Mouse (Mus musculus): ENCODE measurements at regions not wholly inside any gene's neighbourhood (a gene's known extent, or its start where the extent isn't known, plus 50 kb on each side); places are given as distances from the start of the nearest gene placed in this dataset.

DNA sequence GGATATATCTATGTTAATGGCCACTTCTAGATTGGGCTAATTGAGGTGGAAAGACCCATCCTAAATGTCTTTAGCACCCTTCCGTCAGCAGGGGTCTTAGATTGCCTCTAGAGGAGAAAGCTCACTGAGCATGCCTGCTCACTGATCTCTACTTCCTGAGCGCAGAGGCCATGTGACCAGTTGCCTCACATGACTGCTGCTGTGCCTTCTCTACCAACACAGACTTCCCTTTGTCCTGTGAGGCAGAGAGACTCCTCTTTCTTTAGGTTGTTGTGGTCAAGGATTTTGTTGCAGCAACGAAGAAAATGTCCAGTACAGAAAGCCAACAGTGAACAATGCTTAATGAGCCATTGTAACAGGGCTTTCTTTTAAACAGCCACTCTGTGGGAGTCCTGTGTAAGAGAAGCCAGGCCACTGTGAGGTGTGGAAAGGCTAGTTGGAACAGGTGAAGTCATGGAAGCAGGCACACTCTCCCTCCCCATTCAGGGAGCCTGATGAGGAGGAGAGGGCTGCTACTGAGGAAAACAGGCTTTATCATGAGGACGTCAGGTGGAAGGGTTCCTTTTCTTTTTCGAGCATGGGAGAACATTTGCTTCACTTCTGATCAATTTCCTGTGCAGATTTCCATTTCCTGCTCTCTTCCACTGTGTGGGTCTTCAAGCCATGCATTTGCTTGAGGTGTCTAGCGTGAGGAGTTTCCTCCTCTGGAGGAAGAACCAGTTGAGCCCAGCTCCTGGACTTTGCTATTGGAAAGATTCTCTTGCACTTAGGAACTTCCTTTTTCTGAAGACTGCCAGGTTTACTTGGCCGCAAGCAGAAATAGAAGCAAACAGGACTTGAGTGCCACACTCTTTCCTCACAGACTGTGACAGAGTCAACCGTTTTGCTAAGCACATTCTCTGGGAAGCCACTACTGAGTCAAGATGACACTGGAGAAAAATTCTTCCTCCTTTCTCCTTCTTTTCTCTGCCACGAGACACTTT is 290.7 kb upstream of the Adgrl2 start:
- no peak for DNase-seq (ENCODE audit: low read depth, low spot score)

DNA sequence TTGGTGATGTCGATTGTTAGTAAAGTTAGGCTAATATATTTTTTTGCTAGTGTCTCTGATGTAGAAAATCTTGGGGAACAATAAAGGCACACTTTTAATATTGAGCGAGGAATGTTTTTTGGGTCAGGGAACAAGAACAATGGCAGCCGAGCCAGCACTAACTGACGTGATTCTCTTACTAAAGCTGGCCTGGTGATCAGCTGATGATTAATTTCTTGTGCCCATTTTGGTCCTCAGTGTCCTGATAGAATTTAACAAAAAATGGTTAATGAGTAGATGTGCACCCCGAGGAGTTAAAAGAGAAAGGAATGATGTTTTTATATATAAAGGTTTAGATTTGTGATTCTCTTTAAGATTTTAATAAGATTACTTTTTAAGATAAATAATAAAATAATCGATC is 289.0 kb upstream of the Adgrl2 start:
- DNase-seq (ENCODE audit: low read depth, low spot score): no peak

DNA sequence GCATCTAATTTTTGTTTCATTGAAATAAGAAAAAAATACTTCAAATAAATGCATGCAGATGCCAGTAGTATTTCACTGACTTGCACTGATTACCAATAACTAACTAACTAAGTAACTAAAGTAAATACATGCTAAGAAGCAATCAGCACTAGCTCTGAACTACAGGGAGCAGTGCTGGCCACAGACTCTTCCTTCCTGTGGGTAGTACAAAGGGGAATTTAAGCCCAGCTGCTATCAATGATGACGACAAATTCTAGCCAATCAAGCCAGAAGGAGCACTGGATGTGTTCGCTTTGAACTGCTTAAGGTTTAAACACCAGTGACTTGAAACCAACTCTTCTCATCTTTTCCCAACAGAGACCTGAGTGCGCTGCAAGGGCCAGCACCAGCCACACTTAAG is 287.5 kb upstream of the Adgrl2 start:
- DNase-seq (ENCODE audit: low read depth, low spot score): no peak

DNA sequence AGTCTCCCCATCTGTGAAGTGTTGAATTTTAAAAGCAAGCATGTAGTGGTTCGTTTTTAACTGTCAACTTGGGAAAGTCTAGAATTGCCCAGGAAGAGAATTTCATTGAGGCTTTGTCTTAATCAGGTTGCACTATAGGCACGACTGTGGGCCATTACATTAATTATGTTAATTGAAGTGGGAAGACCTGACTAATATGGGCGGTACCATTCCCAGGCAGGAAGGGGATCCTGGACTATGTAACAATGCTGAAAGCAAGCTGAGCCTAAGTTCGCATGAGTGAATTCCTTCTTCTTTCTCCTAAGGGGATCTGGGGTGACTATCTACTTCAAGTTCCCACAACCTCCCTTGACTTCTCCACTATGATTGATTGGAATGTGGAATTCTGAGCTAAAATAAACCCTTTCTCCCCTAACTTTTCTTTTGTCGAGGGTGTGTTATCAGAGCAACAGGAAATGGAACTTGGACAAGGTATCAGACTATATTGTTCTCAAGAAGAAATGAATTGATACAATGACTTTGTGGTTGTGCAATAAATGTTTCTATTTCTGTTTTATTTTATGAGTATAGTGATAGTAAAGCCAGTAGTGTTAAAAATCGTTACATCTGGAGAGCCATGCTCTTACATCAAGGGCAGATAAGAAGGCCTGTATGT is 285.2 kb upstream of the Adgrl2 start:
- DNase-seq (ENCODE audit: low read depth, low spot score): no peak

DNA sequence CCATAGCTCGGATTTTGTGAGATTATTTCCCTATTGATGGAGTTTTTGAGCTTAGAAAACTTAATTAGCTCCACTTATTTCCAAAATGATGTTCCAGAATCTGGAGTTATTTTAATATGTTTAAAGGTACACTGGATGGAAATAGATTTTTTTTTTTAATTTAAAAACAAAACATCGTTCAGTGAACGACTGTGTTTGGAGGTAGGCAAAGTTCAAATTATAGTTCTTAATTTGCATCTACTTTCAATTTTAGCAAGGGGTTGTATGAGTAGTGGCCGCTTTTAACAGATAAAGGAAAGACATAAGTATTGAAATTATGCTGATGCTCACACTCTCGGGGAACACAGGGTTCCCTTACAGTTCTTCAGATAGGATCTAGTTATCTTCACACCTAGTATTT is 284.6 kb upstream of the Adgrl2 start:
- DNase-seq (ENCODE audit: low read depth, low spot score): no peak

DNA sequence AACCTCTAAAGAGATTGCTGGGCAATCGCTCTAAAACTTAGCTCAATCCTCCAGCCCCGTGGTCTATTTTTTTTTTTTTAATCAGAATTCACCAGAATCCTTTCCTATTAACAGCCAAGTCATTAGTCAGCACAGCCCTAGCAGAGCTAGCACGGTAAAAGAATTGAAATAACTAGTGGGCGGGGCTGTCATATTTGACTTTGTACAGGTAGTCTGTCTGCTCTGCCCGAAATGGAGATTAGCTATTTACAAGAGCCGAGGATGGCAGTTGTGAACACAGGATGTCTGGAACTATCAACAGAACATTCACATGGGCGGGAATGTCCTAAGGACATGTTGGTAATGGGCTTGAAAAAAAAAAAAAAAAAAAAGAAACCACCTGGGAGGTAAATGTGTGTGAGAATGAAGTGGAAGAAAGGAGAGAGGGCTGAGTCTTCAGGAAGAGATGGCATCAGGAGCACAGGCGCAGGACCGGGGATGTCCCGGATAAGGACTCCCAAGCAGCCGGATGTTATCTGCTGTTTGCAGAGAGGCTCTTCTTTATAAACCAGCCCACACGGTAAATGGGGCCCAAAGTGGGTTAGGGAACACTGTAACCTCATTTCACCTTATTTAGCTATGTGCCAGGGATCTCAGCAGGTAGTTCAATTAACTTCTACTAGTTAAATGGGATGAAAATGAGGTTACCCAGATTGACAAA is 283.8 kb upstream of the Adgrl2 start:
- peak; percentile 12 for DNase-seq (ENCODE audit: low read depth, low spot score)

DNA sequence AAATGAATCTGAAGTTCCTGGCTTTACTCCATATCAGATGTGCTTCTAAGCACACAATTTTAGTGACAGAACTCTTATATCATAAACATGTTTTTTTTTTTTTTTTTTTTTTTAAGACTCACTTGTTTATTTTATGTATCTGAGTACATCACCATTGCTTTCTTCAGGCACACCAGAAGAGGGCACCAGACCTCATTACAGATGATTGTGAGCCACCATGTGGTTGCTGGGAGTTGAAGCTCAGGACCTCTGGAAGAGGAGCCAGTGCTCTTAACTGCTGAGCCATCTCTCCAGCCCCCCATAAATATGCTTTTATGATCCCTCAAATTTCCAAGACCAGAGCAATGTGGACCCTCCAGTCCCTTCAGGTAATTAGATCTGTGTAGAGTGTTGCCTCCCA is 280.1 kb upstream of the Adgrl2 start:
- DNase-seq (ENCODE audit: low read depth, low spot score): no peak

DNA sequence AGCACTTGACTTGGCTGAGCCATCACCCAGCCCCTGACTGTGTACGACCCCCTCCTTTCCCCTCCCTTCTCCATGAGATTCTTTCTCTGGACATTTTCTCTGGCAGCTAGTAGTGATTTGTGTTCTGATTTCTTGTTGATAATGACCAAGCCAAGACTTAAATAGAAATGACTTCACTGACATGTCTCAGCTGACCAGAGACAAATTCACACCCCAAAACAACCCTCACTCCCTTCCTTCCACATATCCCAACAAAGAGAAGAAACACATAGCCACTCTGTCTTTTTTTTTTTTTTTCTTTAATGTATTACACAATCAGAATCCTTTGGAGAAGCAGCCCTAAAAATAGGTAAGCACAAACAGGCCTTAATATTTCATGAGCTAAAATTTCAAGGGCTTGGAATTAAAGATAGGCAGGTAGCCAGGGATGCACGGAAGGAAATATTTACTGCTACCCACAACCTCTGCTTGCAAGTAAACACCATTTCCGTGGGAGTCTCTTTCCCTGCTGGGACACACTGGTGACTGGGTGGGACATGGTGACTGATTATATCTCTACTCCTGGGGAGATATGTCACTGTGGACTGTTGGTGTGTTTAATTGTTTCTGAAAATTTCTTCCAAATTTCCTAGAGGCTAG is 272.1 kb upstream of the Adgrl2 start:
- DNase-seq (ENCODE audit: low read depth, low spot score): no peak

DNA sequence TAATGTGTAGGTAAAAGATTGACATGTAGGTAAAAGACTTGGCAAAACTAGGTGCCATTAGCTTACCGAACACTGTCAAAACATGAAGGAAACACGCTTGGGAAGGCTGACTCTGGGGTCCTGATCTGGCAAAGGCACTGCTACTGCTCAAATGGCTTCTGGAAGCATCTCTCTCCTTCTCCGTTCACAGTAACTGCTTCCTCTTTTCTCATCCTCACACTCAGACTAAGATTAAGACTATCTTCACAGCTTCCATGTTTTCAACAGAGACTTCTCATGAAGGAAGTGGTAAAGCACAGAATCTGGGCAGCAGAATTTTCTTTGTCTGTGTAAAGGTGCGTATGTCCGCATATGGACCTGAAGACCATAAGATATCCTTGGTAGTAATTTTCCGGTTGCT is 271.4 kb upstream of the Adgrl2 start:
- no peak for DNase-seq (ENCODE audit: low read depth, low spot score)

DNA sequence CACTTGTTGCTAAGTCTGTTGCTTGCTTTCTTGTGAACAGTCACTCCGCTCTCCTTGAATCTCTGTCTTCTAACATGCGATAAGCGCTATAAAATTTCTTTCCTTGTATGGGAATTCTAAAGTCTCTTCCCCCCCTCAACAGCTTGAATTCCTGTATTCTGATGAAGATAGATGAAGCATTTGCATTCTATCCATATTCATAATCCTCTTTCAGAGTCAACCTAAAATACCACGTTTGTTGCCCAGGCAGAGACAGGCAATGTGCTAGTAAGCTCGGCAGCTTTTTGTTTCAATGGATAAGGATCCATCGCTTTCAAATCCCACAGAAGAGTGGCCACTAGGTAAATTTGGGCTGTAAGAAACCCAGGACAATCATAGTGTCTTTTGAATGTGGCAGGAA is 268.5 kb upstream of the Adgrl2 start:
- peak; percentile 58 for DNase-seq (ENCODE audit: low read depth, low spot score)

DNA sequence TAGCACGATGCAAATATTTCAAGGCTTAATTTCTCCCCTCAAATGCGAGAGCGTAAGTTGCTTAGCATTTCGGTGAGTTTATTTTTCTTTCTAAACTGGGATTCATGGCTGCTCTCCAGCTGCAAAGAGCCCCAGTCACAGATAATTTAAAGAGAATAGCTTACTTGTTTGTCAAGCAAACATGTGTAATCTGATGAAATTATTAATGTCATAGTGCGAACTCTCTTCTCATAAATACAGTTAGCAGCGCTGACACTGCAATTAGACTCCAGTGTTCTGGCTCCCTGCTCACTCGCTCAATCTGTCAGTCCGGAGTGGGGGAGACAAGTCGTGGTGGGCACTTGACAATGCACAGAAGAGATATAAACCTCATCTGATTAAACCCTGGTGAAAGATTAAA is 266.5 kb upstream of the Adgrl2 start:
- no peak for DNase-seq (ENCODE audit: low read depth, low spot score)

DNA sequence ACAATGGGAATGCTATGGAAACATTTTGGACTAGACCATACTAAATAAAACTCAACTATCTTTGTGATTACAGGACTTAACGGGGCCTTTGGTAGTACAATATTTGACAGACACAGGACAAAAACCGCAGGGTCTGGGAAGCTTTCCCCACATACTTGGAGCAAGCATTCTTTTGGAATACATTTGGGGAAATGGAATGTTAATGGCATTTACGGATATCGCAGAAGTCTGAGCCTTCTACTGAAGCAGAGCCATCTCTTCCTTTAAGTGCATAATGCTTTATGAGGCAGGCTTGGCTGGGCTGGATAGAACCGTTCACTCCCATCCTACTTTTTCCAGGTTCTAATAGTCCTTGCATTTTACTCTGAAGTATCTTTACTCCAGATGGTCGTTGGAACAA is 262.7 kb upstream of the Adgrl2 start:
- no peak for DNase-seq (ENCODE audit: low read depth, low spot score)

DNA sequence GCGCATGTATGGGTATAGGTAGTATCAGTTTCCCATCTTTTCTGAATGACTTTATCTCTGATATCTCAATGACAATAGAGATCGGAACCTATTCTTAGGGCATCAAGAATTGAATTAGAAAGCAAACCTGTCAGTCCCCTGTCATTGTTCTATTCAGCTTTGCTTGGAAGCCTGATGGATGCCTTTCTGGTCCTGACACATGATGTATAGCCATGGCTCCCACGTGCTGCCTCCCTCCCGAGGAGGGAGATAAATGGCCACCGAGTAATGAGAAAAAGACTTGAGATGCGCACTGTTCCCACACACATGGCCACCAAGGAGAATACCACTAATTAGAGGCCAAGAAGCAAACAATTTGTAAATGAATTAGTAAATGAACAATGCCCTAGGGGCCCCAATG is 261.8 kb upstream of the Adgrl2 start:
- no peak for DNase-seq (ENCODE audit: low read depth, low spot score)

DNA sequence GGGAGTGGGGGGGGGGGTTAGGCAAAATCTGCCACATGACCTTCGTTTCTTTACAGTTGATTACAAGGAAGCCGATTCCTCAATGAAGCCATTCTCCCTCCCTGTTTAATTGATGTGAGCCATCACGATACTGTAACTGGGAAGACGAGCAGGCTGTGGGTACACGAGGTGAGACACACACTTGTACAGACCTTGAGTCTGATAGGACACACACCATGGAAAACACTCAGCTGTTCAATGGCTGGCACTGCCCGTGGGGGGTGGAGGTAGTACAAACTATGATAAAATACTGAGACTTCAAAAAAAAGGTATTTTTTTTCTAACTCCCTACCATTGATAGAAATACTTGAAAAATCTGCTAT is 257.3 kb upstream of the Adgrl2 start:
- DNase-seq (ENCODE audit: low read depth, low spot score): no peak

DNA sequence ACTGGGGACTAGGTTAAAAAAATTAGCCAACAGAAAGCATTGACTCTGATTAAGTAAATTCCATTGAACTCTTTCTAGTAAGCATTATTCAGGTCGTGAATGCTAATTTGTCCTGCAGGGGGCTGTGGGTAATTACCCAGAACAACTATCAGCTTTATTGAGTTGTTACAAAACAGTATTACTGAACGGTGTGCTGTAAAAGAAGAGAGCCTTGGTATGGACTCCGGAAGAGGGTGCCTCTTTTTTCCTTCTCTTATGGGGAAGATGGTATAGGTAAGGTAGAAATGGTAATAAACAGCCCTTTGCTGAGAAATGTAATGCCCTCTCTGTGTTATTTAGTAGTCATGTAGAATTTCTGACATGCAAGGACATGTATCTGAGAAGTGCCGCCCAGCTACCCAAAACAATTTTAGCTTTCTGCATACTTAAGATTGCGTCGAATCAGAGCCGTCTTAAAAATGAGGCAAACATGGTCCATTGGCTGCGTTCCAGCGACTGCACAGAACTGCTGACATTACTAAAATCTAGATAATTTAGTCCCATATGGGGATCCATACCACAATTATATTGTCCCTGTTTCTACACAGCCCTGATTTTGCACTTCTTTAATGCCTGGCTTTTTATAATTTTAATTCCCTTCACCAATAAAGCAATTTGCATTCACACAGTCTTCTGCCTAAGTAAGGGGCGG is 256.7 kb upstream of the Adgrl2 start:
- DNase-seq (ENCODE audit: low read depth, low spot score): peak; percentile 27

DNA sequence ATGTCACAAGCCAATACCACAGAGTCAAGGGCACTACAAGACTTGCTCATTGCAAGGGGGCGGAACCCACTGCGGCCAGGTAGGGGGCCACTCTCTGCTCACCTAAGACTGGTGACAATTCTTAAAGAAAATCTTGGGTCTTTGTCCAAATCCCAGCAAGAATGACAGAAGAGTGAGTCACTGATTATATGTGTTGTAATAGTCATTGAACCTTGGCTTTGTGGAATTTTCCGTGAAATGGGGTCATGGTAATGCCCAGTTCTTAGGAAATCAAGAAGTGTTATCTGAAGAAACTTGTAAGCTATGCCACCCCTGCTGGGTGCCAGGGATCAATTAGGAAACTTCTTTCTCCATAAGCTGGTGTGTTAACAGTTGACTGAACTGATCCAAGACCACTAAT is 249.3 kb upstream of the Adgrl2 start:
- no peak for DNase-seq (ENCODE audit: low read depth, low spot score)

DNA sequence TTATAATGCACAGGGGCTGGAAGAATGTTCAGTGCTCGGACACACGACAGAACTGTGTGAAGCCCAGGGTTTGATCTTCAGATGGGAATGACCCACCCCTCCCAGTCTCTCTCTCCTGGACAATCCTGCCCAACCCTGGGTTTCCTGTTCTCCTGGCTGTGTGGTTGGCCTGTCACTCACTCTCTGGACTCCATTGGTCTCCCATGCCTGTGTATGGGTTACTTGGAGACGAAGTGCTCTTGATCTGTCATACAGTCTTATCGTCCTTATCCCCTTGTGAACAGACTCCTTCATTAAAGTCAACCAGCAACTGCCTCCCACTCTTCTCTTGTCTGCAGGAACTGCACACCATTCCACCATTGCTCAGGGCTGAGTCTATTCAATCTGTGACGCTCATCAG is 247.7 kb upstream of the Adgrl2 start:
- DNase-seq (ENCODE audit: low read depth, low spot score): no peak

DNA sequence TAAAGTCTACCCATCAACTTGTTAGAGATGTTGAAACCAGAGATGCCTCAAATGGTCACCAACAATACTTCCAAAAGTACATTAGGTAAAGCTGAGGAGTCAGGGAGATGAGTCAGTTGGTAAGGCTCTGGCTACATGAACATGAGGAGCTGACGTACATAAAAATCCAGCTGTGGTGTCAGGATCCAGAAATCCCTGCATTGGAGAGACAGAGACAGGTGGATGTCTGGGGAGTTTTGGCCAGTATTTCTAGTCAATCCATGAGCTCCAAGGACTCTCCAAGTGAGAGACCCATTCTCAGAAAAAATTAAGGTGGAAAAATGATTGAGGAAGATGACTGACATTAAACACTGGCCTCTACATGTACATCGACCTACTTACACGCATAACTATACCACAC is 244.8 kb upstream of the Adgrl2 start:
- no peak for DNase-seq (ENCODE audit: low read depth, low spot score)

DNA sequence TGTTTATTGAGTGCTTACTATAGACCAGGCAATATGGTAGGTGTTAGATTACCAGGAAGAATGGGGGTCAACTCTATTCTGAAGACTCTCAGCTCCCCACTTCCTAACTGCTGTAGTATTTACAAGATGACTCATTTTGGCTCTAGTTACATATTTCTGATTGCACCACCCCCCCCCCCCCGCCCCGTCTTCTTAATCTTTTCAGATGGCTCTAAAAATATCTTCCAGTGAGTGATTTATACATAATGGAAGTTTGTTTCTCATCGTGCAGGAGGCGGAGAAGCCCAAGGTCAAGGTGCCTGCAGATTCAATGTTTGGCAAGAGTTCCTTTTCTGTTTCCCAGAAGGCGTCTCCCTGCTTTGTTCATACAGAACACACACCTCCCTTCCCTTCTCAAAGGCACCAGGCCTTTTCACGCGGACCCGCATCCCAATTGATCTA is 243.4 kb upstream of the Adgrl2 start:
- peak; percentile 19 for DNase-seq (ENCODE audit: low read depth, low spot score)

DNA sequence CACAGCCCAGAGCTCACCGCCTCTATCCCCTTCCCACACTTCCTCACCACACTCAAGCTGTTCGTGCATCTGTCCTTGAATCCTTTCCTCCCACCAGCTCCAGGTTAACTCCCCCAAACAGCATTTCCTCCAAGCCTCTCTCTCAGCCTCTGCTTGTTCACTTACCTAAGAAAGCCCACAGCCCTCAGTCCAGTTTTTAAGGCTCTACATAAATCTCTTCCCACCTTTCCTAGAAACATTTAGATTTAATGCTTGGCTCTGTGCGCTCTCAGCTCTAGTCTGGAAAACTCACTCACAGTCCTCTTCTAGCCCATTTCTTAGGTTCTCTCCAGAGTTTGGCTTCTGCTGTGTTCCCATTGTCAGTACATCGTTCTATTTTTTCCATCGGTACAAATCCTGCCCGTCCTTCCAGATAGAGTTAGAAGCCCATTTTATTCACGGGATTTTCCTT is 242.9 kb upstream of the Adgrl2 start:
- peak; percentile 86 for DNase-seq (ENCODE audit: low read depth, low spot score)

DNA sequence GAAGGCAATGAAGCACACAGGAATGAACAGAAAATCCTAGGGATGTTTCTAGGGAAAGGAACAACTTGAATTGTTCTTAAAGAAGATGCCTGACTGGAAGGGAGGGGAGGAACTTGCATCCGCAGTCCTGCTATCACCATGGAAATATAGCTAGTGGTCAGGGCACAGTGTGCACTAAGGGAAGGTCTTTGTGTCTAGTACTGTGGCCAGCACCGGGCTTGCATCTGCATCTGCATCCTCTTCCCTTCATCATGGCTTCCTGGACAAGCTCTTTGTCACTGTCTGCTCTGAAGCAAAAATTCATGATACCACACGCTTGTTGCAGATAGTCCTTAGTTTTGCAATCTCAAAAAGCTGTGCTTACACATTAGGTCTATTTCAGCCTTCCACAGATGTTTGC is 241.0 kb upstream of the Adgrl2 start:
- no peak for DNase-seq (ENCODE audit: low read depth, low spot score)
